Mouse (Mus musculus) adrenal gland, adult 8-10 months (tissue): ENCODE data around the gene Cdipt. TPM values are rescaled to one million over a fixed set of nuclear protein-coding genes. Genes with fewer than 3 reads are reported as not detected.

ENCODE experiments used
- DNase-seq: peaks from one replicate; pipeline ENCODE4 v3.0.0; 2022
- total RNA-seq, 4 experiments: library from RNA; stranded (reverse); gene quantifications; 2 replicates each; pipeline ENCODE4 v1.2.4; 2022

Cdipt gene
- total RNA-seq: 100 to 1,000 TPM in 3 of 4 experiments, 10 to 100 TPM in 1; 99.2 to 107 (median 103) TPM

- no peak for DNase-seq
Measured at GRCm38 (mm10) chr7:126975893-126975949, at the start of gene Cdipt. Gene Cdipt, plus strand, starts transcription at chr7:126975914.

GRCm38 (mm10) chr7:126926299-126926698, 49.4 kb upstream of the Cdipt start:
- no peak for DNase-seq

GRCm38 (mm10) chr7:126928384-126929037, 47.2 kb upstream of the Cdipt start, which contains the start of gene Kctd13:
Gene Kctd13, plus strand, starts transcription at chr7:126928879.
- peak; percentile 85 for DNase-seq

- DNase-seq: no peak
Measured at GRCm38 (mm10) chr7:126929046-126929445, 46.7 kb upstream of the Cdipt start.

- DNase-seq: no peak
Measured at GRCm38 (mm10) chr7:126932652-126933051, 43.1 kb upstream of the Cdipt start.

- DNase-seq: no peak
Measured at GRCm38 (mm10) chr7:126941171-126941570, 34.5 kb upstream of the Cdipt start.

- DNase-seq: no peak
Measured at GRCm38 (mm10) chr7:126941801-126942200, 33.9 kb upstream of the Cdipt start.

GRCm38 (mm10) chr7:126946530-126946929, 29.2 kb upstream of the Cdipt start:
- no peak for DNase-seq

- no peak for DNase-seq
Measured at GRCm38 (mm10) chr7:126948626-126949025, 27.1 kb upstream of the Cdipt start.

GRCm38 (mm10) chr7:126949403-126949792, 26.3 kb upstream of the Cdipt start, which contains the start of gene Asphd1:
Gene Asphd1, minus strand, starts transcription at chr7:126949582.
- no peak for DNase-seq

- peak; percentile 73 for DNase-seq
Measured at GRCm38 (mm10) chr7:126949793-126950646, 25.7 kb upstream of the Cdipt start, which contains the start of gene Sez6l2. Gene Sez6l2, plus strand, starts transcription at chr7:126950563.

- no peak for DNase-seq
Measured at GRCm38 (mm10) chr7:126950647-126951615, 24.8 kb upstream of the Cdipt start.

- DNase-seq: no peak
Measured at GRCm38 (mm10) chr7:126951741-126952140, 24.0 kb upstream of the Cdipt start.

- no peak for DNase-seq
Measured at GRCm38 (mm10) chr7:126952646-126953045, 23.1 kb upstream of the Cdipt start.

- no peak for DNase-seq
Measured at GRCm38 (mm10) chr7:126955125-126955524, 20.6 kb upstream of the Cdipt start.

- no peak for DNase-seq
Measured at GRCm38 (mm10) chr7:126959780-126960179, 15.9 kb upstream of the Cdipt start.

GRCm38 (mm10) chr7:126961095-126961494, 14.6 kb upstream of the Cdipt start:
- DNase-seq: no peak

- no peak for DNase-seq
Measured at GRCm38 (mm10) chr7:126961965-126962364, 13.7 kb upstream of the Cdipt start.

- DNase-seq: no peak
Measured at GRCm38 (mm10) chr7:126963548-126964286, 12.0 kb upstream of the Cdipt start.

- no peak for DNase-seq
Measured at GRCm38 (mm10) chr7:126965568-126965967, 10.1 kb upstream of the Cdipt start.

- peak; percentile 60 for DNase-seq
Measured at GRCm38 (mm10) chr7:126967361-126967760, 8.4 kb upstream of the Cdipt start.

- DNase-seq: no peak
Measured at GRCm38 (mm10) chr7:126975493-126975892, 221 bp upstream of the Cdipt start.
